Mouse (Mus musculus): Measurements from ENCODE around the gene Acta2. TPM values are rescaled to one million over a fixed set of nuclear protein-coding genes. Genes with fewer than 3 reads are reported as not detected.
A peak's percentile ranks its signal among the peaks of the same experiment; 100 is the strongest.

Acta2 gene
- polyA plus RNA-seq, 1 experiment = 432 TPM

- peaks cover 16% of the 10 kb centered on the region for H3K4me1 ChIP-seq (ENCODE audit: control insufficient read depth, insufficient read depth, insufficient read length, low read length)
- no peaks in the 10 kb centered on the region; the same call in 1 of the 2 replicates for H3K36me3 ChIP-seq (ENCODE audit: control insufficient read depth, insufficient read depth, low read length)
- H3K27me3 ChIP-seq (ENCODE audit: control insufficient read depth, insufficient read depth, low read length) = no peaks in the 10 kb centered on the region
- WGBS = 83% methylated on average over 2 of the region's 2 CpGs
- H3K27ac ChIP-seq (ENCODE audit: insufficient read depth, low read depth, low read length) = no peak overlapping the region
- TF ChIP-seq CTCF (IDR thresholded peaks at IDR 0.05; ENCODE audit: extremely low read depth, insufficient read length, insufficient replicate concordance, low read depth, low read length) (no peak), POLR2A (IDR thresholded peaks at IDR 0.05; ENCODE audit: low read depth, low read length) (no peak)
- H3K4me3 ChIP-seq (ENCODE audit: low read depth, low read length) = no peak overlapping the region
These were observed 37.3 kb upstream of the Acta2 start for GRCm38 (mm10) chr19:34292701-34293100.

- 77% methylated on average over 5 of the region's 5 CpGs for WGBS
- H3K4me3 ChIP-seq (ENCODE audit: low read depth, low read length) = 0 out of 2 replicates have a peak overlapping the region, but pooled peaks have one; percentile 4
- no peak overlapping the region for H3K27ac ChIP-seq (ENCODE audit: insufficient read depth, low read depth, low read length)
These were observed 36.6 kb upstream of the Acta2 start for GRCm38 (mm10) chr19:34291956-34292355.

GRCm38 (mm10) chr19:34291379-34291778 is 36.0 kb upstream of the Acta2 start:
- Histone ChIP-seq H3K4me1 (ENCODE audit: control insufficient read depth, insufficient read depth, insufficient read length, low read length) (peaks cover 16% of the 10 kb centered on the region), H3K27ac (ENCODE audit: insufficient read depth, low read depth, low read length) (peak overlapping the region; percentile 76), H3K27me3 (ENCODE audit: control insufficient read depth, insufficient read depth, low read length) (no peaks in the 10 kb centered on the region), H3K36me3 (ENCODE audit: control insufficient read depth, insufficient read depth, low read length) (no peaks in the 10 kb centered on the region; the same call in 1 of the 2 replicates), H3K4me3 (ENCODE audit: low read depth, low read length) (peak overlapping the region; percentile 47)
- 19% methylated on average over 8 of the region's 8 CpGs for WGBS
- TF ChIP-seq CTCF (IDR thresholded peaks at IDR 0.05; ENCODE audit: extremely low read depth, insufficient read length, insufficient replicate concordance, low read depth, low read length) = no peak
- TF ChIP-seq POLR2A (IDR thresholded peaks at IDR 0.05; ENCODE audit: low read depth, low read length) = no peak

More at GRCm38 (mm10) chr19:34291956-34292355, 36.6 kb upstream of the Acta2 start:
- TF ChIP-seq POLR2A (IDR thresholded peaks at IDR 0.05; ENCODE audit: low read depth, low read length) = no peak
- TF ChIP-seq CTCF (IDR thresholded peaks at IDR 0.05; ENCODE audit: extremely low read depth, insufficient read length, insufficient replicate concordance, low read depth, low read length) = no peak
- H3K4me1 ChIP-seq (ENCODE audit: control insufficient read depth, insufficient read depth, insufficient read length, low read length) = peaks cover 16% of the 10 kb centered on the region
- H3K36me3 ChIP-seq (ENCODE audit: control insufficient read depth, insufficient read depth, low read length) = no peaks in the 10 kb centered on the region; the same call in 1 of the 2 replicates
- no peaks in the 10 kb centered on the region for H3K27me3 ChIP-seq (ENCODE audit: control insufficient read depth, insufficient read depth, low read length)

GRCm38 (mm10) chr19:34290872-34291341 is 35.5 kb upstream of the Acta2 start:
- 2% methylated on average over 15 of the region's 15 CpGs for whole genome bisulfite sequencing

GRCm38 (mm10) chr19:34289948-34290789 is 34.8 kb upstream of the Acta2 start, which contains the start of gene Fas:
Gene Fas, plus strand, starts transcription at chr19:34290666.
- Histone ChIP-seq H3K4me1 (ENCODE audit: control insufficient read depth, insufficient read depth, insufficient read length, low read length) (peaks cover 16% of the 10 kb centered on the region), H3K27ac (ENCODE audit: insufficient read depth, low read depth, low read length) (peak within 1 kb of the TSS; percentile 76), H3K4me3 (ENCODE audit: low read depth, low read length) (peak within 1 kb of the TSS; percentile 73), H3K27me3 (ENCODE audit: control insufficient read depth, insufficient read depth, low read length) (no peaks in the 10 kb centered on the region), H3K36me3 (ENCODE audit: control insufficient read depth, insufficient read depth, low read length) (no peaks in the 10 kb centered on the region)
- WGBS = 1% methylated on average over 19 of the region's 19 CpGs
- no peak for TF ChIP-seq CTCF (IDR thresholded peaks at IDR 0.05; ENCODE audit: extremely low read depth, insufficient read length, insufficient replicate concordance, low read depth, low read length)
- TF ChIP-seq POLR2A (IDR thresholded peaks at IDR 0.05; ENCODE audit: low read depth, low read length) = no peak; the same call in 1 of the 2 replicates

More at GRCm38 (mm10) chr19:34290872-34291341, 35.5 kb upstream of the Acta2 start:
- TF ChIP-seq POLR2A (IDR thresholded peaks at IDR 0.05; ENCODE audit: low read depth, low read length) (no peak), CTCF (IDR thresholded peaks at IDR 0.05; ENCODE audit: extremely low read depth, insufficient read length, insufficient replicate concordance, low read depth, low read length) (no peak)
- H3K4me1 ChIP-seq (ENCODE audit: control insufficient read depth, insufficient read depth, insufficient read length, low read length) = peaks cover 16% of the 10 kb centered on the region
- H3K27me3 ChIP-seq (ENCODE audit: control insufficient read depth, insufficient read depth, low read length) = no peaks in the 10 kb centered on the region
- peak overlapping the region; percentile 73 for H3K4me3 ChIP-seq (ENCODE audit: low read depth, low read length)
- H3K27ac ChIP-seq (ENCODE audit: insufficient read depth, low read depth, low read length) = peak overlapping the region; percentile 76
- no peaks in the 10 kb centered on the region for H3K36me3 ChIP-seq (ENCODE audit: control insufficient read depth, insufficient read depth, low read length)

- WGBS = 97% methylated on average over 1 of the region's 1 CpGs
- Histone ChIP-seq H3K27ac (ENCODE audit: insufficient read depth, low read depth, low read length) (no peak overlapping the region), H3K27me3 (ENCODE audit: control insufficient read depth, insufficient read depth, low read length) (no peaks in the 10 kb centered on the region), H3K4me3 (ENCODE audit: low read depth, low read length) (no peak overlapping the region), H3K4me1 (ENCODE audit: control insufficient read depth, insufficient read depth, insufficient read length, low read length) (peaks cover 16% of the 10 kb centered on the region), H3K36me3 (ENCODE audit: control insufficient read depth, insufficient read depth, low read length) (no peaks in the 10 kb centered on the region)
- no peak for TF ChIP-seq CTCF (IDR thresholded peaks at IDR 0.05; ENCODE audit: extremely low read depth, insufficient read length, insufficient replicate concordance, low read depth, low read length)
- no peak for TF ChIP-seq POLR2A (IDR thresholded peaks at IDR 0.05; ENCODE audit: low read depth, low read length)
These were observed 33.3 kb upstream of the Acta2 start for GRCm38 (mm10) chr19:34288696-34289095.
